Mouse (Mus musculus) ES-Bruce4 (cell line): ENCODE results near the gene Tpk1.

Source experiments
- EP300 ChIP-seq: IDR thresholded peaks from 2 replicates; pipeline ENCODE4 v1.6.1; 2011; ENCODE audit warnings: low read depth, low read length; ENCODE audit not compliant: insufficient read depth
- POLR2A ChIP-seq: IDR thresholded peaks from one replicate; pipeline ENCODE4 v1.8.1; 2011; ENCODE audit warnings: low read length; ENCODE audit not compliant: insufficient read depth

DNA sequence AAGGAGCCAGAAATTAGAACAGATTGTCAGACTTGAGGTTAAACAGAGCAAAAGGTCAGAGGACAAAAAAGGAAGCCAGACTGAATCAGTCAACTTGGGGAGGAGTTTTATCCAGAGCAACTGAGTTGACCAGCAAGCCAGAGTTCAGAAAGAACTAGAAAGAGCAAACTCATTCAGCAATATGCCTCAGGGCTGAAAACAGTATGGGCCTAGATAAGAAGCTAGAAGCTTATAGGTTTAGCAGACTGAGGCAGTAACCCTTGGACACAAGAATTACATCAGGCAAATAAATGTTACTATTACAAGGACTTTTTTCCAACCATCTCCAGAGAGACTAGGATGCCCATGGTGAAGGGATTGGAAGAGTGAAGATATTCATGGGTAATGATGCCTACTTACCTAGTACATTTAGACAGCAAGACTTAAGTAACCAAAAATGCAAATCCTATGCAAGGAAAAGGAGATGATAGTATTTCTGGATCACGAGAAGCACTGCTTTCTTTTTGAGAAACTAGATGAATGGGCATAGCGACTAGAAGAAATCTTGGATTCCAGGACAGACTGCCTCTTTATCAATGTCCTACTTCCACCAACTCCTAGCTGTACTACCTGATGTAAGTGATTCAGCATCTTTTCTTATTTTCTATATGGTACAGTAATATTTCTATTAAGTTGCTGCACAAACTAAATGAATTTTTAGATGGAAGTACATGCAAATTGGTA lies 149.3 kb downstream of the Tpk1 start:
- TF ChIP-seq EP300 (no peak), POLR2A (no peak)
